ENCODE assay signal across 8 mouse cellular contexts in genomic region chr15:7397818-7398608, GRCm38 (mm10). TPM values are rescaled to one million over a fixed set of nuclear protein-coding genes. Genes with fewer than 3 reads are reported as not detected.
A peak's percentile ranks its signal among the peaks of the same experiment; 100 is the strongest.
DNase-seq lines count a peak whose midpoint lies in the region; ATAC-seq lines count a peak whose summit lies in the region.

TSS of gene Egflam (minus strand) at chr15:7398395.

- WGBS in midbrain, embryonic 15.5 days = under 1% methylated on average over 62 of the region's 62 CpGs

- H3K4me2 ChIP-seq in midbrain, embryonic 15.5 days = peak within 1 kb of the TSS; percentile 96

- ATAC-seq in midbrain, embryonic 15.5 days (replicated peaks) = peak; percentile 85

- H3K36me3 ChIP-seq in midbrain, embryonic 15.5 days (replicated peaks) = no peaks in the 10 kb centered on the region

- peak within 1 kb of the TSS; percentile 55 for H3K9ac ChIP-seq in midbrain, embryonic 15.5 days

- peaks cover 23% of the 10 kb centered on the region; the same call in 1 of the 2 replicates for H3K27me3 ChIP-seq in midbrain, embryonic 15.5 days (replicated peaks)

- H3K4me3 ChIP-seq in midbrain, embryonic 15.5 days = peak within 1 kb of the TSS; percentile 51

- DNase-seq in layer of hippocampus, postnatal 10 days (ENCODE audit: low spot score in 2 of 2) = peak; percentile 4 to 20
- no peak for DNase-seq in layer of hippocampus, adult 9-11 months
- peak; percentile 76 for DNase-seq in embryo, embryonic 10 days (ENCODE audit: low spot score)
- DNase-seq in gonadal fat pad, adult 2 months (ENCODE audit: low read depth) = no peak
- DNase-seq in kidney, postnatal 4 days = peak; percentile 68 to 75
- peak; percentile 38 for DNase-seq in yolk sac, embryonic 10.5 days (ENCODE audit: low spot score)
- DNase-seq in layer of hippocampus, adult 9-10 months (ENCODE audit: low spot score) = no peak

- H3K4me1 ChIP-seq in midbrain, embryonic 15.5 days = peaks cover 16% of the 10 kb centered on the region

- H3K9me3 ChIP-seq in midbrain, embryonic 15.5 days = no peaks in the 10 kb centered on the region

- H3K27ac ChIP-seq in midbrain, embryonic 15.5 days = peak within 1 kb of the TSS; percentile 35; the same call in 1 of the 2 replicates

RNA-seq across cellular contexts. Expression of gene Egflam, which starts in this region (rescaled TPM):
- total RNA-seq in layer of hippocampus, postnatal 10 days (2021) = 1 to 10 TPM; 7.6 to 7.7 TPM
- 12.5 and 17.3 TPM in 2 replicates for polyA plus RNA-seq in gonadal fat pad, adult 2 months (2012; rRNA removed)
- polyA plus RNA-seq in midbrain, embryonic 15.5 days (2015; fragmentation: Nextera tagmentation; extraction: Ambion mirVana) = 9.4 and 10.1 TPM in 2 replicates

Comparison
In these comparisons a context has a peak if more than half of its experiments do, and no peak if none do; other contexts are left out.
1. DNase-seq: peak in layer of hippocampus, postnatal 10 days (2 of 2), embryo, embryonic 10 days (single experiment), kidney, postnatal 4 days (2 of 2) and yolk sac, embryonic 10.5 days (single experiment); none in layer of hippocampus, adult 9-11 months (single experiment), gonadal fat pad, adult 2 months (single experiment) and layer of hippocampus, adult 9-10 months (single experiment).